Mouse (Mus musculus) G1E (cell line): ENCODE results near the gene Mcam. TPM values are rescaled to one million over a fixed set of nuclear protein-coding genes. Genes with fewer than 3 reads are reported as not detected.
A peak's percentile ranks its signal among the peaks of the same experiment; 100 is the strongest.

Experiments
- ATAC-seq: 2 replicates; pipeline ENCODE4 v1.8.0; 2016; ENCODE audit warnings: mild to moderate bottlenecking; ENCODE audit not compliant: insufficient number of reproducible peaks, poor library complexity, low FRiP score, severe bottlenecking; ENCODE audit errors: extremely low read depth
- DNase-seq: peaks from one replicate; pipeline ENCODE4 v3.0.0; 2012; ENCODE audit warnings: low spot score
- H3K27me3 ChIP-seq: 2 replicates; pipeline ENCODE4 v1.6.1; 2012; ENCODE audit warnings: mild to moderate bottlenecking, low read length, inconsistent platforms; ENCODE audit not compliant: insufficient read depth
- H3K36me3 ChIP-seq: replicated peaks from 2 replicates; pipeline ENCODE3; 2012; ENCODE audit warnings: mild to moderate bottlenecking, inconsistent platforms
- H3K4me1 ChIP-seq: 2 replicates; pipeline ENCODE4 v1.6.1; 2012; ENCODE audit warnings: low read depth, low read length, inconsistent platforms, mixed read lengths; ENCODE audit not compliant: insufficient read depth
- H3K4me3 ChIP-seq: 2 replicates; pipeline ENCODE4 v1.5.1; 2012; ENCODE audit warnings: low read depth, mild to moderate bottlenecking, inconsistent platforms, low read length, moderate library complexity, mixed read lengths
- H3K9me3 ChIP-seq: replicated peaks from 2 replicates; pipeline ENCODE4 v1.6.1; 2012; ENCODE audit warnings: inconsistent platforms
- CTCF ChIP-seq: IDR thresholded peaks from 2 replicates; pipeline ENCODE4 v1.5.1; 2012; ENCODE audit warnings: low read depth, low read length, inconsistent platforms, mixed read lengths
- GATA1 ChIP-seq: IDR thresholded peaks from 2 replicates; pipeline ENCODE4 v1.6.1; 2012; ENCODE audit warnings: borderline replicate concordance, low read length, inconsistent platforms, mixed read lengths
- GATA2 ChIP-seq: IDR thresholded peaks from 2 replicates; pipeline ENCODE4 v1.6.1; 2012; ENCODE audit warnings: low read depth, low read length, inconsistent platforms, borderline replicate concordance
- POLR2AphosphoS5 ChIP-seq: IDR thresholded peaks from 2 replicates; pipeline ENCODE4 v1.6.1; 2012; ENCODE audit warnings: low read depth, low read length, inconsistent platforms; ENCODE audit not compliant: insufficient replicate concordance
- TAL1 ChIP-seq: conservative IDR thresholded peaks from 2 replicates; pipeline ENCODE4 v1.6.1; 2012; ENCODE audit warnings: low read depth, low read length, inconsistent platforms, mixed read lengths
- polyA plus RNA-seq: library from polyadenylated mRNA; stranded (reverse); fragments of >175 nt; gene quantifications from 2 replicates; pipeline ENCODE4 v1.2.3, GENCODE M21; 2012
- total RNA-seq, 2 experiments: library from RNA; stranded (forward) in 1 of 2; stranded (reverse) in 1 of 2; fragments of 200-1000 nt in 1 of 2; fragments of >200 nt in 1 of 2; fragmentation: Nextera tagmentation in 1 of 2; gene quantifications; 2 replicates each; pipeline ENCODE4 v1.2.3; 2014 to 2017

Mcam gene
- total and polyA plus RNA-seq, 3 experiments, result 0.16 TPM; not detected in 2

DNA sequence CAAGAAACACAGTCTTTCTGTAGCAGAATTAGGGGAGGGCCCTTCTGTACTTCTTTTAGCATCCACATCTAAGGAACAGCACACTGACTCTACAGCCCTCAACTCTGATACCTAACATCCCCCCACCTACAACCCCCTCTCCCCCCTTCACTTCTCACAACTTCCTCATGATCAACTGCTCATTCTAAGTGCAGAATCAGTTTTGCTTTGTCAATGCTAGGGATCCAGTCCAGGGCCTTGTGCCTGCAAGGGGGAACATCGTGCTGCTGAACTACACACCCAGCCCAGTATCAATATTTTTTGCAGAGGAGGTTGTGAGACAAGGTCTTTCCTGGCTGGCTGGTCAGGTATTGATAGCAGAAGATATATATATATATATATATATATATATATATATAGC lies 41.7 kb downstream of the Mcam start:
- Histone ChIP-seq H3K36me3 (peaks cover 72% of the 10 kb centered on the region), H3K9me3 (peaks cover 3% of the 10 kb centered on the region; the same call in 1 of the 2 replicates), H3K4me3 (no peak overlapping the region), H3K4me1 (peaks cover 31% of the 10 kb centered on the region), H3K27me3 (no peaks in the 10 kb centered on the region)
- TF ChIP-seq CTCF (no peak), GATA1 (no peak), GATA2 (no peak), TAL1 (no peak), POLR2AphosphoS5 (no peak)
- no peak for DNase-seq
- no peak for ATAC-seq

DNA sequence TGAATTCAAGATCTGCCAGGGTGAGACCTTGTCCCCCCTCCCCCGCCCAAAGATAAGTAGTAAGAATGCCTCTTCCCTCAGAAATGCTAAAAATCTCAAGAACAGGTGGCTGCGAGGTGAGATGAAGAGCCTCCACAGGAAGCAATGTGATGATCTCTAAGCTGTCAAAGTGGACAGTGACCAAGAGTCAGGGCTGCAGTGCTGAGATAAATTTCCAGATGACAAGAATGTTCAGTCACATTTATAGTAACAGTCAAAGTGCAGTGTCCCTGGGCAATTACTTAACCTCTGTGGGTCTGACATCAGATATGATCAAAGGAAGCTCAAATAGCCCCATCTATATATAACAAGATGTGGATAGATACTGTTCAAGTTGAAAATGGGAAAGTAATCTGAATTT lies 43.1 kb downstream of the Mcam start:
- Histone ChIP-seq H3K4me1 (peaks cover 31% of the 10 kb centered on the region), H3K9me3 (peaks cover 3% of the 10 kb centered on the region; the same call in 1 of the 2 replicates), H3K27me3 (no peaks in the 10 kb centered on the region), H3K4me3 (no peak overlapping the region), H3K36me3 (peaks cover 61% of the 10 kb centered on the region)
- DNase-seq, result no peak
- peak; percentile 71 for ATAC-seq
- no peak for TF ChIP-seq GATA2
- no peak; the same call in 1 of the 2 replicates for TF ChIP-seq TAL1
- TF ChIP-seq CTCF, result no peak
- no peak for TF ChIP-seq GATA1
- no peak for TF ChIP-seq POLR2AphosphoS5

DNA sequence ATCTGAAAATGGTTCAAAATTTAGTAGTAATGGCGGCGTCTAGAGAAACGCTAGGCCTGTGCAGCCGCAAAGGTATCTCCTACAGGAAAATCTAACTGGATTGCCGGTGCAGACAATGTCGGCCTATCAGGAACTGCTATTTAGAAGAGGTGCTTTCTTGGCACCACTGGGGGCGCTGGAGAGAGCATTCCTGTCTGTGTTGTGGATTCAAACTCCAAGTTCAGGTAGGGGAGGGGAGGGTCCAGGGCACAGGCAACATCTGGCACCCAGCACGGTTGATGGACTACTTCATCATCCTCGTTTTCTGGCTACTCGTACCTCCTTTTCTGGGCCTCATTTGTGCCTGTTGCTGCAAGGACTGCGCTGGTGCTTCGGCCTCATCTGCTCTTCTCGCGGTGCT lies 44.1 kb downstream of the Mcam start:
- Histone ChIP-seq H3K36me3 (peaks cover 51% of the 10 kb centered on the region), H3K27me3 (no peaks in the 10 kb centered on the region), H3K4me1 (peaks cover 39% of the 10 kb centered on the region), H3K9me3 (peaks cover 3% of the 10 kb centered on the region; the same call in 1 of the 2 replicates), H3K4me3 (no peak overlapping the region)
- ATAC-seq (no peak), DNase-seq (no peak)
- TF ChIP-seq TAL1 (no peak), CTCF (peak; percentile 18; the same call in 1 of the 2 replicates)

DNA sequence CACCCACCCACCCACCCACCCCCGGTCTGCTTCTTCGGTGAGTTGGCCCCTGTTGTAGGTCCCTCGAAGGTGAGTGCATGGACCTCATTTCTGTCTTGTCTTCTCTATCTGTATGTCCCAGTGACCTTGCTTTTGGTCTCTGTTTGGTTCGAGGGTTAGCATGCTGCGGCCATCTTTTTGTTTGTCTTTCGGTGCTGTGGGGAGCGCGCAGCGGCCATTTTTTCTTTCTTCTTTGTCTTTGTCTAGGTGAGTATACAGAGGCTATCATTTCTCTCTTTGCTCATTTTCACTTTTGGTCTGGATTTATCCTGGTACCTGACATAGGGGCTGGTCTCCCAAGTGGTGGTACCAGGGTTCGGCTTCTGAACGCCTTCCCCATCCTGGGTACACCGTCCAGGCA lies 44.5 kb downstream of the Mcam start:
- no peak for TF ChIP-seq CTCF
- TF ChIP-seq GATA1, result no peak
- TF ChIP-seq GATA2, result no peak
- TF ChIP-seq POLR2AphosphoS5, result no peak
- TF ChIP-seq TAL1, result no peak
- H3K36me3 ChIP-seq, result peaks cover 49% of the 10 kb centered on the region
- peaks cover 42% of the 10 kb centered on the region for H3K4me1 ChIP-seq
- peaks cover 3% of the 10 kb centered on the region; the same call in 1 of the 2 replicates for H3K9me3 ChIP-seq
- ATAC-seq, result no peak
- no peak for DNase-seq
- H3K4me3 ChIP-seq, result no peak overlapping the region
- H3K27me3 ChIP-seq, result no peaks in the 10 kb centered on the region

DNA sequence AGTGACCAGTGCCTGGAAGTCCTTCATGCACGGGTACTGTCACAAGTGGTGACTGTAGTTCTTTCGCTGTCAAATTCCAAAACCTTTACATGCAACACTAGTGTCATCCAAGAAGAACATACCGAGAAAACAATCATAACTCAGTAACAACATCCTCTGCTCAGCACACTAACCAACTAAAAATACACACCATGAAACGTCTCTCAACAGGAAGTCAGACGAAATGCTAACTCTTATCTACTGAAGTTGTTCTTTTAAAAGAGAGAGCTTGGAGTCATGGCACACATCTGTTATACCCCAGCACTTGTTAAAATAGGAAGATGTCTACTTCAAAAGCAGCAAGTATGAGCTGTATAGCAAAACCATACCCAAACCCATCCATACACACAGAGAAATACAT lies 47.3 kb downstream of the Mcam start:
- peaks cover 38% of the 10 kb centered on the region for H3K4me1 ChIP-seq
- ATAC-seq, result no peak

DNA sequence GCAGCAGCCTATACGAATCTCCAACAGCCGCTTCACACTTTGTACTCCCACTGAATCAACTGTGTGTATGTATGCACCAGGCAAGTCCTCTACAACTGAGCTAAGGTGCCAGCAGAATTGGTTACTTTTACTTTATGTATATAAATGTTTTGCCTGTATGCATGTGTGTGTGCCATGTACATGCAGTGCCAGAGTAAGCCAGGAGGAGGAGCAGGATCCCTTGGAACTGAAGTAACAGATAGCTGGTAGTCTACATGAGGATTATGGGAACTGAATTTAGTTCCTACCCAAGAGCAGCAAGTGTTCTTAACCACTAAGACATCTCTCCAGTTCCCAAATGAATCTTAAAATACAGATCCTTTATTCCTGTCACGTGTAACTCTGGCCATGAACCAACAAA lies 48.0 kb downstream of the Mcam start:
- DNase-seq (no peak), ATAC-seq (no peak)
- H3K4me3 ChIP-seq, result no peak overlapping the region
- peaks cover 53% of the 10 kb centered on the region for H3K36me3 ChIP-seq
- peaks cover 3% of the 10 kb centered on the region; the same call in 1 of the 2 replicates for H3K9me3 ChIP-seq
- no peak for TF ChIP-seq GATA2
- TF ChIP-seq CTCF, result peak; percentile 29; the same call in 1 of the 2 replicates
- no peaks in the 10 kb centered on the region for H3K27me3 ChIP-seq
- H3K4me1 ChIP-seq, result peaks cover 35% of the 10 kb centered on the region

More for the DNA sequence above, 47.3 kb downstream of the Mcam start:
- H3K36me3 ChIP-seq, result peaks cover 51% of the 10 kb centered on the region
- TF ChIP-seq CTCF, result no peak
- no peak for TF ChIP-seq POLR2AphosphoS5
- TF ChIP-seq GATA2, result no peak
- no peak for TF ChIP-seq GATA1
- no peak for TF ChIP-seq TAL1
- no peak overlapping the region for H3K4me3 ChIP-seq
- H3K9me3 ChIP-seq, result peaks cover 3% of the 10 kb centered on the region; the same call in 1 of the 2 replicates
- H3K27me3 ChIP-seq, result no peaks in the 10 kb centered on the region
- no peak for DNase-seq

DNA sequence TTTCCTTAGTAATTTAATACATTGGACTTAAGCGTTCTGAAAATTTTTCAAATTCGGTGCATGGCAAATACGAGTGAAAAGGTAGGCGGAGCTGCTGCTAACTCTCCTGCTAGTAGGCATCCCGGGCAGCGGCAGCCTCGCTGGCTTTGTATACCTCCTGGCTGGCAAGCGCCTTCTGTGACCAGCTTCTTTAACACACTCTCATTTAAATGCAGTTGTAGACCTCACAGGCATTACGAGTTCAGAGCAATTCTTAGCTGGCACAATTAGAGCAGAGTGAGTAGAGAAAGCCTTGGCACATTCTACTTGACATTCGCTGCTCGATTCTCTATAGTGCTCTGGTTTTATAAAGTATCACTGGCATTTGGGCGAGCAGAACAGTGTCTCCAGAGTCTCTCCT lies 54.0 kb downstream of the Mcam start:
- no peaks in the 10 kb centered on the region for H3K27me3 ChIP-seq
- H3K4me1 ChIP-seq, result peaks cover 37% of the 10 kb centered on the region
- H3K36me3 ChIP-seq, result peaks cover 62% of the 10 kb centered on the region

More for the DNA sequence above, 54.0 kb downstream of the Mcam start:
- TF ChIP-seq GATA2 (no peak), CTCF (no peak), POLR2AphosphoS5 (no peak), TAL1 (no peak), GATA1 (no peak)
- no peak for DNase-seq
- Histone ChIP-seq H3K9me3 (no peaks in the 10 kb centered on the region), H3K4me3 (no peak overlapping the region)
- ATAC-seq, result no peak
